Mouse (Mus musculus) stomach, embryonic 14.5 days (tissue): ENCODE measurements around the gene Vmn1r82. TPM values are rescaled to one million over a fixed set of nuclear protein-coding genes. Genes with fewer than 3 reads are reported as not detected.

Experiments used
- ATAC-seq: fragments of 200-750 bp; cut with Nextera tagmentation; 2 replicates; pipeline ENCODE4 v1.8.0; 2017; ENCODE audit warnings: low read depth, moderate TSS enrichment; ENCODE audit not compliant: insufficient number of reproducible peaks, insufficient read depth, low FRiP score
- H3K27ac ChIP-seq: fragments of 300-500 bp; sonication (generic); 2 replicates; pipeline ENCODE4 v1.5.1; 2014; ENCODE audit warnings: mild to moderate bottlenecking, low read length, moderate library complexity, mixed read lengths
- H3K27me3 ChIP-seq: fragments of 300-500 bp; sonication (generic); 2 replicates; pipeline ENCODE4 v1.6.1; 2014; ENCODE audit warnings: low read length, control low read depth, mixed read lengths; ENCODE audit not compliant: control insufficient read depth, insufficient read depth
- H3K36me3 ChIP-seq: fragments of 300-500 bp; sonication (generic); 2 replicates; pipeline ENCODE4 v1.6.1; 2014; ENCODE audit warnings: mild to moderate bottlenecking, control low read depth, low read length, moderate library complexity, mixed read lengths; ENCODE audit not compliant: control insufficient read depth, insufficient read depth
- H3K4me1 ChIP-seq: fragments of 300-500 bp; sonication (generic); 2 replicates; pipeline ENCODE4 v1.6.1; 2014; ENCODE audit warnings: low read length, control low read depth, mixed read lengths; ENCODE audit not compliant: control insufficient read depth, insufficient read depth
- H3K4me2 ChIP-seq: fragments of 300-500 bp; sonication (generic); replicated peaks from 2 replicates; pipeline ENCODE4 v1.6.1; 2014; ENCODE audit warnings: low read depth, low read length, control low read depth
- H3K4me3 ChIP-seq: fragments of 300-500 bp; sonication (generic); 2 replicates; pipeline ENCODE4 v1.5.1; 2014; ENCODE audit warnings: low read depth, low read length, control low read depth
- H3K9ac ChIP-seq: fragments of 300-500 bp; sonication (generic); replicated peaks from 2 replicates; pipeline ENCODE4 v1.6.1; 2014; ENCODE audit warnings: low read depth, mild to moderate bottlenecking, control low read depth, low read length, moderate library complexity, mixed read lengths
- H3K9me3 ChIP-seq: fragments of 300-500 bp; sonication (generic); 2 replicates; pipeline ENCODE4 v1.6.1; 2016; ENCODE audit warnings: low read depth, low read length, control low read depth; ENCODE audit not compliant: control insufficient read depth
- WGBS: fragments of 180-500 bp; shearing (Covaris S2); extraction: QIAGEN DNeasy Blood & Tissue Kit; methylation state at CpG from one replicate; pipeline ENCODE4 v1.1.7; 2014; 5-methylcytosine and 5-hydroxymethylcytosine counted together
- polyA plus RNA-seq: library from polyadenylated mRNA; unstranded; fragments of >200 nt; fragmentation: Nextera tagmentation; extraction: Ambion mirVana; gene quantifications from 2 replicates; pipeline ENCODE4 v1.2.1, GENCODE M21; 2014

Vmn1r82 gene
- polyA plus RNA-seq, result not detected in 2 replicates

DNA sequence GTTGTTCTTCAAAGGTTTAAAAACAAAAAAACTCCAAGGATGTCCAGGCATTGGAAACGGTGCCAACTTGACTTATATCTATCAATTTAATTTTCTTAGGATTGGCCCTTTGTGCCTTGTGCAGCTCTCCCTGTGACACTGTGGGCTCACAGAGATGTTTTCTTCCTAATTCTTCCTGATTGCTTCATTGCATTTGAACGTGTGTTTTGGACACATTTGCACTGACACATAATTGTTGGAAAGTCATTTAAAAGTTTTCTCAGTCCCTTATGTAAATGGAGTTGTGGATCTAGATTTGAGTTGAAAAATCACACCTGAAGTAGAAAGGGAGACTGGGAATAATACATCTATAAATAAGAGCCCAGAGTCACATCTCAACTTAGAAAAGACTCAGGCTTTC lies at the start of gene Vmn1r82:
Gene Vmn1r82, plus strand, starts transcription at position 301 of the 400 bp plus-strand sequence.
- WGBS, result 56% methylated on average over 2 of the region's 2 CpGs
- H3K27me3 ChIP-seq, result no peaks in the 10 kb centered on the region
- ATAC-seq, result no peak

DNA sequence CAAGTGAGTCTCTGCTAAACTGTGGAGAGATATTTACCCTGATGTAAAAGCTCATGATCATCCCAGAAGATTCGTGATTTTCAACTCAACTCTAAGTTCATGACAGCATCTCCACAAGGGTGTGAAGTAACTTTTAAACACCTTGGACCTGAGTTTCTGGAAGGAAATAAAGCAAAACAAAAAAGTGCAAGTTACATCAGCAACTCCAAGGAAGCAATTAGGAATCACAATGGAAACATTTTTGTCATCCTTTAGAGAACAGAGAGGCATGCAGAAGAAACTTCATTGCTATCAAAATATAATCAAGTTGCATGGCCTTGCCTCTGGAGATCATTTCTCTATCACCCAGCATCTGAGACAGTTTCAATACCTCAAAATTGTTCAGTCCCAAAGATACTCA lies 32.1 kb upstream of the Vmn1r82 start, which contains the start of gene Vmn1r81:
Gene Vmn1r81, minus strand, starts transcription at position 101 of the 400 bp plus-strand sequence.
- Histone ChIP-seq H3K4me3 (no peak within 1 kb of the TSS), H3K9me3 (no peaks in the 10 kb centered on the region), H3K4me2 (no peak within 1 kb of the TSS), H3K4me1 (no peaks in the 10 kb centered on the region), H3K9ac (no peak within 1 kb of the TSS), H3K27ac (no peak within 1 kb of the TSS), H3K27me3 (no peaks in the 10 kb centered on the region), H3K36me3 (no peaks in the 10 kb centered on the region)
- ATAC-seq, result no peak
- 64% methylated on average over 1 of the region's 1 CpGs for WGBS

More for the DNA sequence above, at the start of gene Vmn1r82:
- H3K4me2 ChIP-seq, result no peak within 1 kb of the TSS
- no peaks in the 10 kb centered on the region for H3K4me1 ChIP-seq
- no peaks in the 10 kb centered on the region for H3K36me3 ChIP-seq
- no peak within 1 kb of the TSS for H3K27ac ChIP-seq
- H3K4me3 ChIP-seq, result no peak within 1 kb of the TSS
- H3K9me3 ChIP-seq, result no peaks in the 10 kb centered on the region
- no peak within 1 kb of the TSS for H3K9ac ChIP-seq

DNA sequence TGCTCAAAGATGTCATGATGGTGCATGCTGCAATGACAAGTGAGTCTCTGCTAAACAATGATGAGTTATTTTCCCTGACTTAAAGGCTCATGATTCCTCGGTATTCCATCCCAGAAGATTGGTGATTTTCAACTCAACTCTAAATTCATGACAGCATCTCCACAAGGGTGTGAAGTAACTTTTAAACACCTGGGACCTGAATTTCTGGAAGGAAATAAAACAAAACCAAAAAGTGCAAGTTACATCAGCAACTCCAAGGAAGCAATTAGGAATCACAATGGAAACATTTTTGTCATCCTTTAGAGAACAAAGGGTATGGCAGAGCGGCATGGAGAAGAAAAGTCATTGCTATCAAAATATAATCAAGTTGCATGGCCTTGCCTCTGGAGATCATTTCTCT lies 29.2 kb downstream of the Vmn1r82 start, which contains the start of gene Vmn1r83:
Gene Vmn1r83, minus strand, starts transcription at position 101 of the 400 bp plus-strand sequence.
- ATAC-seq, result no peak
- Histone ChIP-seq H3K4me3 (no peak within 1 kb of the TSS), H3K36me3 (no peaks in the 10 kb centered on the region), H3K4me1 (no peaks in the 10 kb centered on the region), H3K4me2 (no peak within 1 kb of the TSS), H3K27me3 (no peaks in the 10 kb centered on the region), H3K27ac (no peak within 1 kb of the TSS), H3K9me3 (no peaks in the 10 kb centered on the region; the same call in 1 of the 2 replicates), H3K9ac (no peak within 1 kb of the TSS)
- WGBS, result 79% methylated on average over 2 of the region's 2 CpGs

Other genes starting within 250 kb of the Vmn1r82 start
- not detected in 2 replicates for gene Vmn1r78, start 150.2 kb upstream of the Vmn1r82 start, polyA plus RNA-seq
- not detected in 2 replicates for gene Vmn1r79, start 129.2 kb upstream of the Vmn1r82 start, polyA plus RNA-seq
- gene Vmn1r80, start 111.1 kb upstream of the Vmn1r82 start, polyA plus RNA-seq, result not detected in 2 replicates
- gene Vmn1r81, start 32.2 kb upstream of the Vmn1r82 start, polyA plus RNA-seq, result not detected in 2 replicates
- gene Vmn1r83, start 29.1 kb downstream of the Vmn1r82 start, polyA plus RNA-seq, result 0.17 TPM in 1 of 2 replicates, not detected in the other
- gene Vmn1r84, start 68.8 kb downstream of the Vmn1r82 start, polyA plus RNA-seq, result not detected in 2 replicates
- gene Zfp551, start 122.3 kb downstream of the Vmn1r82 start, polyA plus RNA-seq, result 4.5 and 4.8 TPM in 2 replicates
- 27.2 and 27.3 TPM in 2 replicates for gene Zfp606, start 177.9 kb downstream of the Vmn1r82 start, polyA plus RNA-seq
- gene 2900092C05Rik, start 212.1 kb downstream of the Vmn1r82 start, polyA plus RNA-seq, result not detected in 2 replicates